Mouse (Mus musculus): ENCODE results near the gene Hif3a. TPM values are rescaled to one million over a fixed set of nuclear protein-coding genes. Genes with fewer than 3 reads are reported as not detected.
"Not testable (repeated sequence)": the region's sequence is repeated elsewhere in the genome, so short reads cannot be mapped to it uniquely, and the experiment has no call there.

The Hif3a gene
- total RNA-seq, 1 experiment, result 2.3 TPM

- Histone ChIP-seq H3K36me3 (ENCODE audit: control insufficient read depth, insufficient read depth, low read length, poor library complexity, severe bottlenecking) (no peaks in the 10 kb centered on the region), H3K27ac (ENCODE audit: insufficient read depth, low read depth, low read length, poor library complexity, severe bottlenecking) (no peak overlapping the region), H3K4me3 (ENCODE audit: insufficient read depth in 1 of 2, low read depth in 1 of 2, low read length in 2 of 2, poor library complexity in 1 of 2, severe bottlenecking in 1 of 2) (no peak overlapping the region), H3K9ac (ENCODE audit: insufficient read depth, low read depth, low read length, poor library complexity, severe bottlenecking) (no peak overlapping the region), H3K4me1 (ENCODE audit: control insufficient read depth in 2 of 2, insufficient read depth in 2 of 2, low read length in 2 of 2, poor library complexity in 1 of 2) (peaks cover 0 to 4% of the 10 kb centered on the region in 2 experiments; a peak in 1 of 4 replicates), H3K9me3 (ENCODE audit: control insufficient read depth, insufficient read depth, low read depth, low read length) (no peaks in the 10 kb centered on the region)
- no peak for TF ChIP-seq CHD2 (IDR thresholded peaks at IDR 0.05; ENCODE audit: low read depth, low read length)
- TF ChIP-seq ZNF384 (IDR thresholded peaks at IDR 0.05; ENCODE audit: low read depth, low read length), result no peak
- no peak for DNase-seq (ENCODE audit: low read depth, low spot score)
- in situ Hi-C loops (cut with MboI; ENCODE audit: low sequenced_read_pairs in 2 of 2, unreplicated experiment in 2 of 2), result no loop called here
Observed at GRCm38 (mm10) chr7:17073513-17073903, 11.3 kb upstream of the Hif3a start.

- not testable (repeated sequence) for H3K9me3 ChIP-seq (ENCODE audit: control insufficient read depth, insufficient read depth, low read depth, low read length); H3K9ac ChIP-seq (ENCODE audit: insufficient read depth, low read depth, low read length, poor library complexity, severe bottlenecking); H3K4me3 ChIP-seq (ENCODE audit: insufficient read depth in 1 of 2, low read depth in 1 of 2, low read length in 2 of 2, poor library complexity in 1 of 2, severe bottlenecking in 1 of 2); DNase-seq (ENCODE audit: low read depth, low spot score); H3K4me1 ChIP-seq (ENCODE audit: control insufficient read depth in 2 of 2, insufficient read depth in 2 of 2, low read length in 2 of 2, poor library complexity in 1 of 2); H3K36me3 ChIP-seq (ENCODE audit: control insufficient read depth, insufficient read depth, low read length, poor library complexity, severe bottlenecking); H3K27ac ChIP-seq (ENCODE audit: insufficient read depth, low read depth, low read length, poor library complexity, severe bottlenecking)
- in situ Hi-C loops (cut with MboI; ENCODE audit: low sequenced_read_pairs in 2 of 2, unreplicated experiment in 2 of 2), result loop anchor here in 1 of 2 experiments (5.0 kb wide), 1 partner anchor 135 kb away; no protein-coding TSS in a partner anchor
Observed at GRCm38 (mm10) chr7:17067651-17068050, 5.4 kb upstream of the Hif3a start.

GRCm38 (mm10) chr7:17067000-17067399 is 4.8 kb upstream of the Hif3a start:
- Histone ChIP-seq H3K4me1 (ENCODE audit: control insufficient read depth in 2 of 2, insufficient read depth in 2 of 2, low read length in 2 of 2, poor library complexity in 1 of 2) (peaks cover 0 to 4% of the 10 kb centered on the region in 2 experiments; a peak in 1 of 4 replicates), H3K4me3 (ENCODE audit: insufficient read depth in 1 of 2, low read depth in 1 of 2, low read length in 2 of 2, poor library complexity in 1 of 2, severe bottlenecking in 1 of 2) (no peak overlapping the region), H3K9ac (ENCODE audit: insufficient read depth, low read depth, low read length, poor library complexity, severe bottlenecking) (no peak overlapping the region), H3K27ac (ENCODE audit: insufficient read depth, low read depth, low read length, poor library complexity, severe bottlenecking) (no peak overlapping the region), H3K9me3 (ENCODE audit: control insufficient read depth, insufficient read depth, low read depth, low read length) (no peaks in the 10 kb centered on the region), H3K36me3 (ENCODE audit: control insufficient read depth, insufficient read depth, low read length, poor library complexity, severe bottlenecking) (no peaks in the 10 kb centered on the region)
- TF ChIP-seq ZNF384 (IDR thresholded peaks at IDR 0.05; ENCODE audit: low read depth, low read length), result no peak
- no peak for TF ChIP-seq HCFC1 (IDR thresholded peaks at IDR 0.05; ENCODE audit: borderline replicate concordance, insufficient read depth, low read length)
- no peak for TF ChIP-seq CHD2 (IDR thresholded peaks at IDR 0.05; ENCODE audit: low read depth, low read length)
- in situ Hi-C loops (cut with MboI; ENCODE audit: low sequenced_read_pairs in 2 of 2, unreplicated experiment in 2 of 2), result loop anchor here in 1 of 2 experiments (5.0 kb wide), 1 partner anchor 135 kb away; no protein-coding TSS in a partner anchor
- DNase-seq (ENCODE audit: low read depth, low spot score), result no peak

GRCm38 (mm10) chr7:17066412-17066811 is 4.2 kb upstream of the Hif3a start:
- no peaks in the 10 kb centered on the region for H3K36me3 ChIP-seq (ENCODE audit: control insufficient read depth, insufficient read depth, low read length, poor library complexity, severe bottlenecking)
- no peak overlapping the region for H3K9ac ChIP-seq (ENCODE audit: insufficient read depth, low read depth, low read length, poor library complexity, severe bottlenecking)
- no peak overlapping the region for H3K4me3 ChIP-seq (ENCODE audit: insufficient read depth in 1 of 2, low read depth in 1 of 2, low read length in 2 of 2, poor library complexity in 1 of 2, severe bottlenecking in 1 of 2)
- H3K27ac ChIP-seq (ENCODE audit: insufficient read depth, low read depth, low read length, poor library complexity, severe bottlenecking), result no peak overlapping the region
- TF ChIP-seq MAFK (IDR thresholded peaks at IDR 0.05; ENCODE audit: insufficient read depth, low read depth, low read length) (no peak), CHD2 (IDR thresholded peaks at IDR 0.05; ENCODE audit: low read depth, low read length) (no peak), ZNF384 (IDR thresholded peaks at IDR 0.05; ENCODE audit: low read depth, low read length) (no peak), HCFC1 (IDR thresholded peaks at IDR 0.05; ENCODE audit: borderline replicate concordance, insufficient read depth, low read length) (no peak), ZC3H11A (IDR thresholded peaks at IDR 0.05; ENCODE audit: borderline replicate concordance, low read depth, low read length) (peak; percentile 35; the same call in 1 of the 2 replicates)
- peaks cover 0 to 4% of the 10 kb centered on the region in 2 experiments; a peak in 1 of 4 replicates for H3K4me1 ChIP-seq (ENCODE audit: control insufficient read depth in 2 of 2, insufficient read depth in 2 of 2, low read length in 2 of 2, poor library complexity in 1 of 2)
- H3K9me3 ChIP-seq (ENCODE audit: control insufficient read depth, insufficient read depth, low read depth, low read length), result no peaks in the 10 kb centered on the region
- no peak for DNase-seq (ENCODE audit: low read depth, low spot score)
- in situ Hi-C loops (cut with MboI; ENCODE audit: low sequenced_read_pairs in 2 of 2, unreplicated experiment in 2 of 2), result loop anchor here in 1 of 2 experiments (5.0 kb wide), 1 partner anchor 134 kb away; no protein-coding TSS in a partner anchor

- Histone ChIP-seq H3K27ac (ENCODE audit: insufficient read depth, low read depth, low read length, poor library complexity, severe bottlenecking) (no peak overlapping the region), H3K9ac (ENCODE audit: insufficient read depth, low read depth, low read length, poor library complexity, severe bottlenecking) (no peak overlapping the region), H3K4me3 (ENCODE audit: insufficient read depth in 1 of 2, low read depth in 1 of 2, low read length in 2 of 2, poor library complexity in 1 of 2, severe bottlenecking in 1 of 2) (no peak overlapping the region), H3K9me3 (ENCODE audit: control insufficient read depth, insufficient read depth, low read depth, low read length) (no peaks in the 10 kb centered on the region), H3K36me3 (ENCODE audit: control insufficient read depth, insufficient read depth, low read length, poor library complexity, severe bottlenecking) (no peaks in the 10 kb centered on the region), H3K4me1 (ENCODE audit: control insufficient read depth in 2 of 2, insufficient read depth in 2 of 2, low read length in 2 of 2, poor library complexity in 1 of 2) (peaks cover 0 to 4% of the 10 kb centered on the region in 2 experiments; a peak in 1 of 4 replicates)
- DNase-seq (ENCODE audit: low read depth, low spot score), result no peak
- in situ Hi-C loops (cut with MboI; ENCODE audit: low sequenced_read_pairs in 2 of 2, unreplicated experiment in 2 of 2), result loop anchor here in 1 of 2 experiments (5.0 kb wide), 1 partner anchor 133 kb away; no protein-coding TSS in a partner anchor
- TF ChIP-seq ZC3H11A (IDR thresholded peaks at IDR 0.05; ENCODE audit: borderline replicate concordance, low read depth, low read length), result no peak
- TF ChIP-seq HCFC1 (IDR thresholded peaks at IDR 0.05; ENCODE audit: borderline replicate concordance, insufficient read depth, low read length), result no peak
- TF ChIP-seq ZNF384 (IDR thresholded peaks at IDR 0.05; ENCODE audit: low read depth, low read length), result no peak
- TF ChIP-seq MAFK (IDR thresholded peaks at IDR 0.05; ENCODE audit: insufficient read depth, low read depth, low read length), result no peak
- TF ChIP-seq CHD2 (IDR thresholded peaks at IDR 0.05; ENCODE audit: low read depth, low read length), result no peak
Observed at GRCm38 (mm10) chr7:17065620-17066019, 3.4 kb upstream of the Hif3a start.

All from ES-E14 (cell line).